Mouse (Mus musculus) intestine, postnatal 0 days (tissue): Measurements from ENCODE around the gene Sf3b4. TPM values are rescaled to one million over a fixed set of nuclear protein-coding genes. Genes with fewer than 3 reads are reported as not detected.

Experiments
- ATAC-seq: fragments of 200-750 bp; cut with Nextera tagmentation; 2 replicates; pipeline ENCODE4 v1.8.0; 2017; ENCODE audit warnings: mild to moderate bottlenecking, moderate TSS enrichment, moderate library complexity
- H3K27ac ChIP-seq: fragments of 300-500 bp; sonication (generic); 2 replicates; pipeline ENCODE4 v1.5.1; 2014; ENCODE audit warnings: mild to moderate bottlenecking, low read depth, low read length, moderate library complexity
- H3K27me3 ChIP-seq: fragments of 300-500 bp; sonication (generic); replicated peaks from 2 replicates; pipeline ENCODE4 v1.6.1; 2014; ENCODE audit warnings: low read length, mixed read lengths; ENCODE audit not compliant: control insufficient read depth, insufficient read depth
- H3K36me3 ChIP-seq: fragments of 300-500 bp; sonication (generic); 2 replicates; pipeline ENCODE4 v1.6.1; 2014; ENCODE audit warnings: mild to moderate bottlenecking, moderate library complexity; ENCODE audit not compliant: control insufficient read depth, insufficient read depth
- H3K4me1 ChIP-seq: fragments of 300-500 bp; sonication (generic); replicated peaks from 2 replicates; pipeline ENCODE4 v1.6.1; 2014; ENCODE audit warnings: antibody characterized with exemption, low read length, mixed read lengths; ENCODE audit not compliant: control insufficient read depth, insufficient read depth
- H3K4me2 ChIP-seq: fragments of 300-500 bp; sonication (generic); replicated peaks from 2 replicates; pipeline ENCODE4 v1.6.1; 2014; ENCODE audit warnings: low read depth, mild to moderate bottlenecking, moderate library complexity
- H3K4me3 ChIP-seq: fragments of 300-500 bp; sonication (generic); 2 replicates; pipeline ENCODE4 v1.5.1; 2014; ENCODE audit warnings: low read depth, low read length
- H3K9ac ChIP-seq: fragments of 300-500 bp; sonication (generic); 2 replicates; pipeline ENCODE4 v1.6.1; 2014; ENCODE audit warnings: mild to moderate bottlenecking, low read depth, low read length
- H3K9me3 ChIP-seq: fragments of 300-500 bp; sonication (generic); 2 replicates; pipeline ENCODE4 v1.6.1; 2016; ENCODE audit warnings: mixed run types; ENCODE audit not compliant: control insufficient read depth
- CTCF ChIP-seq: sonication (generic); IDR thresholded peaks from 2 replicates; pipeline ENCODE4 v1.5.1; 2016; ENCODE audit warnings: low read depth, mild to moderate bottlenecking, control low read depth, antibody characterized with exemption, moderate library complexity
- WGBS: fragments of 180-500 bp; shearing (Covaris S2); extraction: QIAGEN DNeasy Blood & Tissue Kit; methylation state at CpG from one replicate; pipeline ENCODE4 v1.1.7; 2014; 5-methylcytosine and 5-hydroxymethylcytosine counted together
- polyA plus RNA-seq: library from polyadenylated mRNA; unstranded; fragments of >200 nt; fragmentation: Nextera tagmentation; extraction: Ambion mirVana; gene quantifications from 2 replicates; pipeline ENCODE4 v1.2.1, GENCODE M21; 2015

The Sf3b4 gene
- polyA plus RNA-seq: 63.5 and 66.8 TPM in 2 replicates

GRCm38 (mm10) chr3:96172197-96173178, at the start of gene Sf3b4:
Gene Sf3b4 (plus strand): TSS chr3:96172332.
- Histone ChIP-seq H3K4me1 (peaks cover 6% of the 10 kb centered on the region; the same call in 1 of the 2 replicates), H3K4me2 (peak within 1 kb of the TSS; percentile 90), H3K4me3 (peak within 1 kb of the TSS; percentile 79), H3K9me3 (no peaks in the 10 kb centered on the region), H3K27me3 (no peaks in the 10 kb centered on the region), H3K36me3 (peaks cover 51% of the 10 kb centered on the region), H3K9ac (peak within 1 kb of the TSS; percentile 76), H3K27ac (peak within 1 kb of the TSS; percentile 98)
- peak; percentile 91 for ATAC-seq
- WGBS: under 1% methylated on average over 57 of the region's 58 CpGs
- no peak for TF ChIP-seq CTCF

GRCm38 (mm10) chr3:96124235-96124634, 47.9 kb upstream of the Sf3b4 start:
- ATAC-seq: no peak
- Histone ChIP-seq H3K4me2 (no peak overlapping the region), H3K27ac (no peak overlapping the region), H3K9ac (no peak overlapping the region), H3K27me3 (no peaks in the 10 kb centered on the region), H3K4me1 (no peaks in the 10 kb centered on the region), H3K4me3 (no peak overlapping the region), H3K36me3 (no peaks in the 10 kb centered on the region), H3K9me3 (no peaks in the 10 kb centered on the region)
- 90% methylated on average over 5 of the region's 5 CpGs for WGBS
- no peak for TF ChIP-seq CTCF

- H3K4me3 ChIP-seq: no peak overlapping the region
- H3K9ac ChIP-seq: no peak overlapping the region
- no peaks in the 10 kb centered on the region for H3K36me3 ChIP-seq
- no peaks in the 10 kb centered on the region for H3K9me3 ChIP-seq
- H3K27ac ChIP-seq: no peak overlapping the region
- ATAC-seq: no peak
- H3K4me2 ChIP-seq: no peak overlapping the region
- no peak for TF ChIP-seq CTCF
- no peaks in the 10 kb centered on the region for H3K27me3 ChIP-seq
- no peaks in the 10 kb centered on the region for H3K4me1 ChIP-seq
Observed at GRCm38 (mm10) chr3:96128128-96128527, 44.0 kb upstream of the Sf3b4 start.

- WGBS: 74% methylated on average over 3 of the region's 3 CpGs
- Histone ChIP-seq H3K9me3 (no peaks in the 10 kb centered on the region), H3K4me3 (no peak overlapping the region), H3K4me1 (no peaks in the 10 kb centered on the region), H3K9ac (no peak overlapping the region), H3K27me3 (no peaks in the 10 kb centered on the region), H3K27ac (no peak overlapping the region), H3K4me2 (no peak overlapping the region), H3K36me3 (no peaks in the 10 kb centered on the region)
- no peak for TF ChIP-seq CTCF
- ATAC-seq: no peak
Observed at GRCm38 (mm10) chr3:96132478-96132877, 39.7 kb upstream of the Sf3b4 start.

- no peak overlapping the region for H3K4me2 ChIP-seq
- 38% methylated on average over 11 of the region's 11 CpGs for WGBS
- no peak for TF ChIP-seq CTCF
- H3K4me3 ChIP-seq: no peak overlapping the region
- no peaks in the 10 kb centered on the region for H3K4me1 ChIP-seq
- H3K27me3 ChIP-seq: no peaks in the 10 kb centered on the region
- ATAC-seq: no peak
- no peak overlapping the region for H3K9ac ChIP-seq
- no peaks in the 10 kb centered on the region for H3K9me3 ChIP-seq
- H3K27ac ChIP-seq: peak overlapping the region; percentile 21; the same call in 1 of the 2 replicates
- peaks cover 1% of the 10 kb centered on the region; the same call in 1 of the 2 replicates for H3K36me3 ChIP-seq
Observed at GRCm38 (mm10) chr3:96133327-96133905, 38.7 kb upstream of the Sf3b4 start.

GRCm38 (mm10) chr3:96135011-96135410, 37.1 kb upstream of the Sf3b4 start:
- H3K4me3 ChIP-seq: no peak overlapping the region
- ATAC-seq: no peak
- H3K27ac ChIP-seq: no peak overlapping the region
- no peak overlapping the region for H3K9ac ChIP-seq
- H3K27me3 ChIP-seq: no peaks in the 10 kb centered on the region
- H3K4me2 ChIP-seq: no peak overlapping the region
- no peaks in the 10 kb centered on the region for H3K4me1 ChIP-seq
- 65% methylated on average over 3 of the region's 3 CpGs for WGBS
- TF ChIP-seq CTCF: no peak
- peaks cover 8% of the 10 kb centered on the region; the same call in 1 of the 2 replicates for H3K36me3 ChIP-seq
- H3K9me3 ChIP-seq: no peaks in the 10 kb centered on the region
